Mouse (Mus musculus): ENCODE results near the gene Pkmyt1.
A peak's percentile ranks its signal among the peaks of the same experiment; 100 is the strongest.

Gene Pkmyt1

DNA sequence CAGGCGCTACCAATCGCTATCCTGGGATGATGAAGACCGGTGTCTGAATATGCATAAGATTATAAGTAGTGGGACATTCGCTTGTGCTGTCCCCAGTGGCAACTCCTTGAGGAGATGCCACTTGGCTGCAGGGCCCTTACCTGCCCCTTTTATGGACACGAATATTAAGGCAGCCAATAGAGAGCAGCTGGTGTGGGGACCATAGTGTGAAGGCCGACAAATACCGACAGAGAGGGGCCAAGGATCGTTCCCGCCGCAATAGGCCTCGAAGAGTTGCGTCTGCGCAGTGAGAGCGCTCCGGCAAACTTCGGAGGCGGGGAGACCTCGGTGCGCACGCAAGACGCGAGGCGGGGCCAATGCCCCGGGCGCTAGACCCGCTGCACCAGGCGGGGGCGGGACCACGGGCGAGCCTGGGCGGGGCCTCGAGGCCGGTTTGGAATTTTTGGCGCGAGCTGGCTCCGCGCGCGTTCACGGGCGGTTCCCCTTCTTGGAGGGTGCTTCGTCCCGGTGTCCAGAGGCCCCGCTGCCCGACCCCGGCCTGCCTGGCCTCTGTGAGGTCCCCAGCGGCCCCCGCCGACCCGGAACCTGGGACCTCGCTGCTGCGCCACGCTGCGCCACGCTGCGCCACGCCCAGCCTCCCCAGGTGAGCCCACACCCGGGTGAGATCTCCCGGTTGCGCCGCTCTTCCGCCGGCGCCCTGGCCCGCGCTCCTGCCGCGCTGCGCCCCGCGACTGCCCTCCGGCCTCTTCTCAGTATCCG lies at the start of gene Pkmyt1:
Pkmyt1 (plus strand) TSS at position 338 of the 759 bp plus-strand sequence.
- DNase-seq (ENCODE audit: low read depth, low spot score) = peak; percentile 97

- DNase-seq (ENCODE audit: low read depth, low spot score) = peak; percentile 59
Measured at GRCm38 (mm10) chr17:23676473-23677031, 49.6 kb upstream of the Pkmyt1 start.

DNA sequence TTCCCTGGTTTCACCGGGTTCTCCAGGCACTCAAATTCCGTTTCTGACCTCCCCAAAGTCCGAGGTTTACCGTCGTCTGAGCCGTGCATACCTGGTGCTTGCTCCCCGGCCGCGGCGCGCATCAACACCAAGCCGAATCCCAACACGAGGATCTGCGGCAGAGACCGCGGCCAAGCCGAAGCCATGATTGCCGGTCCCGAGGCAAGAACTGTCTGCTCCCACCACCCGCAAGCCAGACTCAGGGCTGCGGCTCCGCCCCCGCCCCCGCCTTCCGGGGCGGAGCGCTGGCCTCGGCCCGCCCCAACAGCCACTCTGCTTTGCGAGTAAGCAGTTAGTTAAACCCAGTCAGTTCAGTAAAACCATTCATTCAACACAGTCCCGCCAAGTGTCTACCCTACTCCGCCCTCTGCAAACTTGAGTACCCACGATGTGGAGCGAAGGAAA lies 48.9 kb upstream of the Pkmyt1 start, which contains the start of gene Tnfrsf12a:
Tnfrsf12a (minus strand) TSS at position 233 of the 444 bp plus-strand sequence.
- DNase-seq (ENCODE audit: low read depth, low spot score) = peak; percentile 89

DNA sequence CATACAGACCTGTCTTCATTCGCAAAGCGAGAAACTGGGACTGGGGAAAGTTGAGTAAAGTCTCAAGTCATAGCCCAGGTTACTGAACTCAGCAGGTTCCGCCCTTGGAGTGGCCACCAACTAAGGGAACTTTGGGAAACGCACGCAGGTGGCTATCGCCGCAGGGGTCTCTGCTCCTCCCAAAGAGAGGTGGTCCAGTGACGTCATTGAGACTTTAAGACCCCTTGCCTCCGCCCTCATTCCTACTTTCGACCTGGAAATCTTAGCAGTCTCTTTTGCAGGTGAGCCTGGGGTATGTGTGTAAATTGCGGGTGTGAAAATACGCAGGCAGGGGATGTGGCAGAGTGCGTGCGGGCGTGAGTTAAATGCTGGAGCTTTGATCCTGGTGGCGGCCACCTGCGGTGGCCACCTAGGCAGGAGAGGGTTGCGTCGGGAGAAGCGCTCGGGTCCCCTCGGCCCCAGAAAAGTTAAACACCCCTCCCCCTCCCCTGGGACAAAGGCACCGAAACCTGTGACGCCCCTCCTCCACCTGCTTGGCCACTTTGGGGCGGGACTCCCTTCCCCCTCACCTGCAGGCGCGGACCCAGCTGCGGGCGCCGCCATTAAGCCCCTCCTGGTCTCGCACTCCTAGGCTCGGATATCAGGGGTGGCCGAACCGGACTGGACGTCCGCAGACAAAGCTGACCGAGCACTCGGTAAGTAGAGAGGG lies 46.9 kb upstream of the Pkmyt1 start, which contains the start of gene Cldn6:
Cldn6 (plus strand) TSS at position 123 of the 709 bp plus-strand sequence.
- no peak for DNase-seq (ENCODE audit: low read depth, low spot score)

DNA sequence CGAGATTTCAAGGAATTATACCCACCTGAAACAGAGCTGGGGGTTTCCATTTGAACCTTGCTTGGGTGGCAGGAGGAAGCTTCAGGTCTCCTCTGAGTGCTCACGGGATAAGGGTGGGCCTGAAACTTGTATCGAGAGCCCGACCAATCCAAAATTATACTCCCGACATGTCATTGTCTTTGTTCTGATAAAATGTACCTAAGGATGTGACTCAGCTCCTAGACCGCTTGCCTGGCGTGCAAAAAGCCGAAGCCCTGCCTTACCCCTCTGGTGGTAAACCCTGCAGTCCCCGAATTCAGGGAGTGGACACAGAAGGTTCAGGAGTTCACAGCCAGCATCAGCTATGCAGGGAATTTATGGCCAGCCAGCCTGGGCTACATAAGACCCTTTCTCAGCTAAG lies 45.8 kb upstream of the Pkmyt1 start:
- DNase-seq (ENCODE audit: low read depth, low spot score) = no peak

- DNase-seq (ENCODE audit: low read depth, low spot score) = no peak
Measured at GRCm38 (mm10) chr17:23681086-23681485, 45.0 kb upstream of the Pkmyt1 start.

- no peak for DNase-seq (ENCODE audit: low read depth, low spot score)
Measured at GRCm38 (mm10) chr17:23682092-23682491, 44.0 kb upstream of the Pkmyt1 start.

DNA sequence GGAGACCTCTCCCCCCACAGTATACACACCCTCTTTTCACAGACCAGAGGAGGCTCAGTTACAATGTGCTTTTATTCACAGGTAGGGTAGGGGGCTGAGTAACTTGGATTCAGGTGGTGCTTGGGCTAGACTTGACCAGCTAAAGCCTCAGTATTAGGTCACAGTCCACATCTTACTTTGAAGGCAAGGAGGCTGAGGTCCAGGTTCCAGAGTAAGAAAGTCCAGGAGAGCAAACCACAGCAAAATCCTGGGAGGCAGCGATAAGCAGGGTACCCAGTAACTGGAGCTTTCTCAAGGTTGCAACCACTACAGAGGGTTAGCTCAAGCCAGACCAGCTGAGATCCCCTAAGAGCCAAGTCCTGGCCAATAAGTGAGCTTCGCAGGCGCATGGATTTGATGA lies 43.6 kb upstream of the Pkmyt1 start:
- no peak for DNase-seq (ENCODE audit: low read depth, low spot score)

DNA sequence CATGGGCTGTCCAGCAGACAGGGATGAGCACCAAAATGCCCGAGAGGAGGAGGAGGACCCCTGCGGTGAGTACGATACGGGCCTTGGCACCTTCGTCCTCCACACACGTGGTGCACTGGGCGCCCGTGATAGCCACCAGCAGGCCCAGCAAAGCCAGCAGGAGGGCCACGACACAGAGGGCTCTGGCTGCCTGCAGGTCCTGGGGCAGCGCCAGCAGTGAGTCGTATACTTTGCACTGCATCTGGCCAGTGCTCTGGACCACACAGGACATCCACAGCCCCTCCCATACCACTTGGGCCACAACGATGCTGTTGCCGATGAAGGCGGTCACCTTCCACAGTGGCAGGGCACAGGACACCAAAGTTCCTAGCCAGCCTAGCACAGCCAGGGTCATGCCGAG lies 42.9 kb upstream of the Pkmyt1 start:
- no peak for DNase-seq (ENCODE audit: low read depth, low spot score)

- no peak for DNase-seq (ENCODE audit: low read depth, low spot score)
Measured at GRCm38 (mm10) chr17:23683856-23684672, 42.1 kb upstream of the Pkmyt1 start, which contains the start of gene Cldn9. Gene Cldn9 (minus strand): TSS chr17:23684026.

GRCm38 (mm10) chr17:23694491-23694890 lies 31.6 kb upstream of the Pkmyt1 start:
- DNase-seq (ENCODE audit: low read depth, low spot score) = no peak

DNA sequence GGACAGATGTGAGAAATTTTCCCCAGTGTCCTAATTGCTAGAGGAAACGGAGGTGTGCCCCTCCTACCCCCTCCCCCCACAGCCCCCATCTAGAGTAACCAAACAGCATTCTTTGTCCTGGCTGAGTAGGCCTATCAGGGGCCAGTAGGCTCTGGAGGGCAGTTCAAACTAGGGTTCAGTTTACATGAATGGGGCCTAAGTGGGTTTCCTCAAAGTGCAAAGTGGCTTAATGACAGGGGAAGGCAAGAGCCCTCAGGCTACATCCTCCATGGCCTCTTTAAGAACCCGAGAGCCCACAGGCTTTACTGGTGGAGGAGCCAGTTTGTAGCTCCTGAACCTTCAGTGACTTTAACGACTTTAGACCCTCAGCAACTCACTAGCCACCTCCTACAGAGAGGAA lies 30.3 kb upstream of the Pkmyt1 start:
- no peak for DNase-seq (ENCODE audit: low read depth, low spot score)

DNA sequence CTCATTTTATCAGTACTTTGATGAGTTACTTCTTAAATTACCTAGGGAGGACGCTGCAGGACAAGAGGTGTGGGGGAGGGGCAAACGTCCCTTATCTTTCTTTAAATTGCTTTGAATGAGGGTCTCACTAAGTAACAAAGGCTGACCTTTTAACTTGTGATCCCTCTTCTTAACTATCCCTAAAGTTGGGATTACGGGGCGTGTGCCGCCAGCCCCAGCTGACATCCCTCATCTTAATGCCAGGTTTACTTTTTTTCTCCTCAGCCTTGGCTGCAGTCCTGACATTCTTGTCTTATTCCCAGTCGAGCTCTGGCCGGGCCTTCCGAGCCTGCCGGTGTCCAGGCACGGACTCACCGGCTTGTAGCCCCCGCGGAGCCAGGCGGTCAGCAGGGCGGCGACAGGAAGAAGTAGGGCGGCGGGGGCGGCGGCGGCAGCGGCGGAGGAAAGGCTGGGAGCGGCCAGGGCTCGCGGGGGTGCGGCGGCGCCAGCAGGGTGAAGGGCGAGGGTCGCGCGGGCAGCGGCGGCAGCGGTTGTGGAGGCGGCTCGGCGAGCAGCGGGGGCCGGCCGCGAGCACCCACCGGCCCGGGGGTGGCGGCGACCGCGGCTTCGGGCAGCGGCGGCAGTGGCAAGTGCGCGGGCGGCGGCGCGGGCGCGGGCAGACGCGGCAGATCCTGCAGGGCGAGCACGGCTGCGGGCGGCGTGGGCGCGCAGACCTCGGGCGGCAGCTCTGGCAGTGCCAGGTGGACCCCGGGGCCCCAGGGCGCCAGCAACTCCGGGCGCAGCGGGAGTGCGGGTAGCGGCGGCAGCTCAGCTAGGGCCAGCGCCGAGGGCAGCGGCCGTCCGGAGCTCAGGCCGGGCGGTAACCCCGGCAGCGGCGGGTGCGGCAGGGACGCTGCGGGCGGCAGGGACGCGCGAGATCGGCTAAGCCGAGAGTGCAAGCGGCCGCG lies 26.7 kb upstream of the Pkmyt1 start:
- DNase-seq (ENCODE audit: low read depth, low spot score) = peak; percentile 51

GRCm38 (mm10) chr17:23700079-23700478 lies 26.1 kb upstream of the Pkmyt1 start:
- DNase-seq (ENCODE audit: low read depth, low spot score) = peak; percentile 99

DNA sequence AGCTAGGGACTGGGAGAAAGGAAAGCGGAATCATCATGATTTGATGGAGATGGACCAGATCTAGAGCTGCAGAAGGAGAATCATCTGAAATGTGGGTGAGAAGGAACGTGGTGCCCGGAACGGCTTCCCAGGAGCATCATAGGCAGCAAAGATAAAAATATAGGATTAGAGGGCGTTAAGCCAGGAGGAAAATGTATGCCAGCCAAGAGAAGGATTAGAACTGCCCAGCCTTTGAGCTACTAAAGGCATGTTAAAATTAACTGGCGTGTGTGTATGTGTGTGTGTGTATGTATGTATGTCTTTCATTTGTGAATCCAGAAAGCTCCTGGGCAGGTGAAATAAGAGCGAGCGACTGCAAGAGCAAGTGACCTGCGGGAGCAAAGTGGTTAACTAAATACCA lies 22.8 kb upstream of the Pkmyt1 start:
- peak; percentile 47 for DNase-seq (ENCODE audit: low read depth, low spot score)

- DNase-seq (ENCODE audit: low read depth, low spot score) = peak; percentile 60
Measured at GRCm38 (mm10) chr17:23704741-23705140, 21.4 kb upstream of the Pkmyt1 start.

DNA sequence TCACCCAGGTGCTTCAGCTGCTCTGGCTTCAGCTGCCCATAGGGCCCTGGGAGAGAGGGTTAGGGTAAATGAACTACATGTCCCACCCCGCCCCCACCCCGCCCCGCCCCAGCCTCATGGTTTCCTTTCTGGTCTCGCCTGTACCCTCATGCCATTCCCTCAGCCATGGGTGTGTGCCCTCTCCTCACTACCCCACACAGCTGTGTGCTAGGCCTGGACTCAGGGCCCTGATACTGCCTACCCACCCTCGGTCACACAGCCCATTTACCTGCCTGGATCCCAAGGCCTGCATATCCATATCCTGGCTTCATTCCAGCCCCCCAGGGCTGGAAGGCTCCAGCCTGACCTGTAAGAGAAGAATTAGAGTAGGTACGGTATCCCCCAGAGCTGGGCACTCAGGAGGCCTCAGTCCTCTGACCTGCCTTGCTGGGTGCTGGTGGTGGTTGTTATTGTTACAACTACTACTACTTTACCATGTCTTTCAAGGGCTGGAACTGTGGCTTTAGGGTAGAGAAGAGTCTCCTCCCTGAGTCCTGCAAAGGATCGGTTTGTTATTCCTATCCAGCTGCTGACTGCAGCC lies 20.5 kb upstream of the Pkmyt1 start:
- no peak for DNase-seq (ENCODE audit: low read depth, low spot score)

DNA sequence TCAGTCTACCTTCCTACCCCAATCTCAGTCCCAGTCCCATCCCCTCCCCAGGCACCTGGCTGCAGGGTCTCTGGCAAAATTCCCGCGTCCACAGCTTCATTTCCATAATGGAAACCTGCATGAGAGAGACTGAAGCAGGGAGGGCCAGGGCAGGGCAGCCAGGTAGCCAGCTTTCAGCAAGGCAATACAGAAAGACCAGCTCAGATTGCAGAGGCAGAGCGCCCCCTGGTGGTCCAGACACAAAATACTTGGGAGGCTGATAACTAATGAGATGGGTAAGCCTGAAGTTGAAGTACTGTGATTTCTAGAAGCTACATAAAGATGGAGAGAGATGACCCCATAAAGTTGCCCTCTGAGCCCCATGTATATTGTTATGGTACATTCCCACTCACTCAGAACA lies 19.9 kb upstream of the Pkmyt1 start:
- peak; percentile 88 for DNase-seq (ENCODE audit: low read depth, low spot score)

DNA sequence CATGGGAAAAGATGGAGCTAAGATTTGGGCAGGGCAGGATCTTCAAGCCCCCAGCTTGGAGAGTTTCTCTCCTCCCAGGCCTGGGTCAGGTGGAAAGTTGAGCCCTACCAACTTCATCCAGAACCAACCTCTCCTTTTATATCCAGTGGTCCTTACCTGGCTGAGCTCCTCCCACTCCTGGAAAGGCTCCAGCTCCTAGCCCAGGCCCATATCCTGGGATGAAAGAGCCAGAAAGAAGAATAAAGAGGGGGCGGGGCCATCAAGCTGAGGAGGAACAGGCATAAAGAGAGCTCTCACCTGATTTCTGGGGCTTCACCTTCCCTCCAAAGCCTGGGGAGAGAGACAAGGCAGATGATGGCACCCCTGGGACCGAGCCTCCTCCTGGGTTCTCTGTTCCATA lies 9.1 kb upstream of the Pkmyt1 start:
- DNase-seq (ENCODE audit: low read depth, low spot score) = no peak

- DNase-seq (ENCODE audit: low read depth, low spot score) = no peak
Measured at GRCm38 (mm10) chr17:23719455-23719854, 6.7 kb upstream of the Pkmyt1 start.

All from brain, adult 2 months (tissue).